Mouse (Mus musculus): ENCODE data around the gene Fam228b.

GRCm38 (mm10) chr12:4816680-4817360 lies 47.8 kb upstream of the Fam228b start:
- TF ChIP-seq CTCF (IDR thresholded peaks at IDR 0.05; ENCODE audit: low read depth): no peak; the same call in 1 of the 2 replicates
- TF ChIP-seq EP300 (optimal IDR thresholded peaks at IDR 0.05): no peak
